Mouse (Mus musculus): ENCODE measurements at regions not wholly inside any gene's neighbourhood (a gene's known extent, or its start where the extent isn't known, plus 50 kb on each side); places are given as distances from the start of the nearest gene placed in this dataset.
"Not testable (repeated sequence)": the region's sequence is repeated elsewhere in the genome, so short reads cannot be mapped to it uniquely, and the experiment has no call there.

DNA sequence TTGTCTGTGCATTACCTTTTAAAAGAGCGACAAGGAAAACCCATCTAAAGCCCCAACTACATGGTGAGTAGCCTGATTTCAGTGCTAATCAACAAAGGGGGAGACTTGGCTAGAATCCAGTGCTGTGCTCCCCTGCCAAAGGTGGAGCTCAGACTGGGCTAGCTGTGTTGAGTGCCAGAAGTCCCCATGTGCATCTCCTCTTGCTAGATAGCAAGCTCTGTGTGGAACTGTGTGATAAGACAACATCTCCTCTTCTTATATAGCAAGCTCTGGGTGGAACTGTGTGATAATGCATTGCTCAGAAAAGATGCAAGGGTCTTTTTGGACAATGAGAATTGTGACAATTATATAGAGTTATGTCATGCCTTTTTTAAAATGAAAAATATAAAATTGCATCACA is 741.4 kb downstream of the Adam6a start:
- WGBS: 80% methylated on average over 1 of the region's 1 CpGs
- DNase-seq (ENCODE audit: low read depth, low spot score): no peak

DNA sequence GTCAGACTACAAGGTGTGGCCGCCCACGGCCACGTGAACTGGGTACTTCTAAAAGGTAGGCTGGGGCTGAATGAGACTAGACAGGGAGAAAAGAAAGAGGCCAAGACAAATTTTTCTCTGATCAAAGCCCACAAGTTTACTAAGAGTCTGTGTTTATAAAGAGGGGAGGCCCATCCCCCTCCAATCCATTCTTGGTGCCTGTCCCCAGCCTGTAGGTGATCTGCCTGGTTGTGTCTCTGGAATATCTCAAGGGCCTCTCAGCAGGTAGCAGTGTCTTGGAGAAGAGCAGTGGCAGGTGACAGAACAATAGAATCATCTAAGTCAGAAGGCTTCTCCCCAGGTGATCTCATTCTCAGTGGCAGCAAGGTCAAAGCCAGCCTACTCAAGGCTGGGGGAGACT is 743.3 kb downstream of the Adam6a start:
- 83% methylated on average over 3 of the region's 3 CpGs for WGBS

DNA sequence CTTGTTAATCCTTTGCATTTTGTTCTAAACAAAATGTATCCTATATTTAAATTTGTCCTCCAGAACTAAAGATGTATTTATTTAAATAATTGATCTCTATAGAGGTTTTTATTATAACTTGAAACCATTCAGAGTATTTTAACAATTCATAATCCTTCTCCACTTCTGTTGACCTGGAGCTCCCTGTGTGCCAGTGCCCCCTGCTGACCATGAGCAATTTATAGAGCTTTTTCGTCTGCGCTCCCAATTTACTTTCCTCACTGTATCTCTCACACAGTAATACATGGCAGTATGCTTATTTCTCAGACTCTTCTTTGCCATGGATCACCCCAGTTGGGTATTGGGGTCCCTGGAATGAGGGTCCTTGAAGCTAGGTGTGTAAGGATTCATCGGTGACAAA is 747.4 kb downstream of the Adam6a start:
- WGBS: 85% methylated on average over 3 of the region's 3 CpGs
- DNase-seq (ENCODE audit: low read depth, low spot score): no peak

More for the DNA sequence above, 743.3 kb downstream of the Adam6a start:
- no peak for DNase-seq (ENCODE audit: low read depth, low spot score)

DNA sequence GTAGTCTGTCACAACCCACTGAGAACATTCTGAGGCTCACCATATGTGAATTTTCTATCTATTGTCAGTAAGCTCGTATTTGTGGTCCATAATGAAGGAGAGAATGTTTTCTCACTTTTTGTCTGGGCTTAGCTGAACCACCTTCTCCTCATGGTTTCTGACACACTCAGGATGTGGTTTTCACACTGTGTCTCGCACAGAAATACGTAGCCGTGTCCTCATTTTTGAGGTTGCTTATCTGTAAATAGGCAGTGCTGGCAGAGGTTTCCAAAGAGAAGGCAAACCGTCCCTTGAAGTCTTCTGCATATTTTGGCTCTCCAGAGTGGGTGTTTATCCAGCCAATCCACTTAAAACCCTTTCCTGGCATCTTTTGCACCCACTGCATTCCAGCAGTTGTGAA is 756.1 kb downstream of the Adam6a start:
- no peak for DNase-seq (ENCODE audit: low read depth, low spot score)
- 65% methylated on average over 5 of the region's 5 CpGs for WGBS

DNA sequence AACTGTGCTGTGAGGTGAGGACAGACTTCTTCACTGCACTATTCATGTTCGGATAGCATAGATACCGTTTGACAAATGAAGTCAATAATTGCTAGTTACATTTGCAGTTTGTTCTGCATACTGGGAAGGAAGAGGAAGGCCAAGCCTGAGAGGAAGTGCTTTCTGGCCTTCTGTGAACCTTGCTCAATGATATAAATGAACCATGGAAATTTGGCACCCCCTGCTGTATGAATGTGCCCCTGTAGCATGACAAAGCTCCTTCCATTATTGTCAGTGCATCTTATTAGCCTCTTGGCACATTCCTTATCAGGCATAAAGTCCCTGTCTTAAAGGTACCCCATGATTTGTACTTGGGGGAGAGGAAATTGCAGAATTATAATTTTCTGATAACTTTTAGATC is 758.0 kb downstream of the Adam6a start:
- no peak for DNase-seq (ENCODE audit: low read depth, low spot score)
- WGBS: 85% methylated on average over 2 of the region's 2 CpGs

DNA sequence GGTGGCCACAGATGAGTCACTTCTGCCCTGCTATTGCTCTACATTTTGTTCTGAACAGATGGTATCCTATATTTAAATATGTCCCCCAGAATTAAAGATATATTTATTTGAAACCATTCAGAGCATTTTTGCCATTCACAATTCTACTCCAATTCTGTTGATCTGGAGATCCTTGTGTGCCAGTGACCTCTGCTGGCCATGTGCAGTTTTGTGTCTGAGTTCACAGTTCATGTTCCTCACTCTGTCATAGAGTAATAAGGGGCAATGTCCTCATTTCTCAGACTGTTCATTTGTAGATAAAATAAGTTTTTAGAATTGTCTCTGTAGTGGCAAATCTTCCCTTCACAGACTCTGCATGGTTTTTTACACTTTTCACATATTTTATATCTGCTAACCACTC is 788.8 kb downstream of the Adam6a start:
- DNase-seq (ENCODE audit: low read depth, low spot score): no peak

DNA sequence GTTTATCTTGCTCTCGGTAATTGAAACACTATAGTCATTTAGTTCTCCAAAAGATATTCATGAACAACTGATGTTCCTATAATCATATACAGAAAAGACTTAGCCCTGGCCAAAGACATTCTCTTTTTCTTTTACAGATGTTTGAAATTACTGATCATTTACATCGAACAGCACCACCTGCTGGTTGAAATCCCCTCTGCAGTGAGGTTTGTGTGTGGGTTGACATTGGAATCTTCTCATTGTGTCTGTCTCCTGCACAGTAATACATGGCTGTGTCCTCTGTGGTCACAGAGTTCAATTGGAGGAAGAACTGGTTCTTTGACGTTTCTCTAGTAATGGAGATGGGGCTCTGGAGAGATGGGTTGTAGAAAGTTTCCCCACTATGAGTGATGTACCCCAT is 822.6 kb downstream of the Adam6a start:
- 50% methylated on average over 3 of the region's 3 CpGs for WGBS
- DNase-seq (ENCODE audit: low read depth, low spot score): no peak

DNA sequence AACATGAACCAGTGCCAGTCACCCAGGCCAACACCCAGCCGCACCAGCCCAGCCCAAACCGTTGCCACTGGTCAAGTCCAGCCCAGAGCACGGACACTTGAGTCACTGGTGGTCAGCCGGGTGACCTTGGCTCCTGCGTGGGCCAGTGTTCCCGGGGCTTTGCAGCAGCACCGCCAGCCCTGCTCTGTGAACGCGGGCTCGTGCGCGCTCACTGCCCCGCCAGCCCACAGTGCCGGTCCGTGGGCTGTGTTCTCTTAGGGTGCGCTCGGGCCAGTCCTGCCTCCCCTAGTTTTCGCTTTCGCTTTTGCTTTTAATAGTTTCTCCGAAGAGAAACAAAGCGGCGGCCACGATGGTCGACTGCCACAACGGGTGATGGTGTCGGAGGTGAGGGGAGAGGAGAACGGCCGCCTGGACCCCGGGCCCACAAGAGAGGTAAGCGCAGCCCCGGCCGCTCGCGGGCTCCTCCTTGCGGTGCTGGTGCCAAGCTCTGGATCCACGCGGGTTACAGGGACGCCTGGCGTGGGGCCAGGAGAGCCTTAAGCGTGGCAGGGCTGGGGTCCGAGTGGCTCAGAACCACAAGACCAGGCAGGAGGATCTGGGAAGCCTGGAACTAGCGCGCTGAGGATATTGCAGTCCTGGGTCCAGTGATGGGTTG is 835.1 kb downstream of the Adam6a start:
- WGBS: 18% methylated on average over 37 of the region's 43 CpGs

DNA sequence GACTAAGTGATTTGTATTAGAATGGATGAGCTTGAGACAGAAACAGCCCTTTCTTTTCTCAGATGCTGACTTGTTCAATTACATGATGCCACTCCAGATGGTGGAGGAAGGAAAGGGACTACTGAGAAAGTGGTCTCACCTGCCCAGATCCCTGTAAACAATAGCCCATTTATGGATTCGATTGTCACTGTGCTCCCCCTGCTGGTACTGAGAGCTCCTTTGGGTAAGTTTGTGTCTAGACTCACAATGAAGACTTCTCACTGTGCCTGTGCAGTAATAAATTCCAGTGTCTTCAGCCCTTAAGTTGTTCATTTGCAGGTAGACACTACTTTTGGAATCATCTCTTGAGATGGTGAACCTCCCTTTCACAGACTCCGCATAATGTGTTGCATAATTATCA is 847.7 kb downstream of the Adam6a start:
- no peak for DNase-seq (ENCODE audit: low read depth, low spot score)
- 81% methylated on average over 2 of the region's 2 CpGs for WGBS

More for the DNA sequence above, 835.1 kb downstream of the Adam6a start:
- peak; percentile 7 for DNase-seq (ENCODE audit: low read depth, low spot score)

DNA sequence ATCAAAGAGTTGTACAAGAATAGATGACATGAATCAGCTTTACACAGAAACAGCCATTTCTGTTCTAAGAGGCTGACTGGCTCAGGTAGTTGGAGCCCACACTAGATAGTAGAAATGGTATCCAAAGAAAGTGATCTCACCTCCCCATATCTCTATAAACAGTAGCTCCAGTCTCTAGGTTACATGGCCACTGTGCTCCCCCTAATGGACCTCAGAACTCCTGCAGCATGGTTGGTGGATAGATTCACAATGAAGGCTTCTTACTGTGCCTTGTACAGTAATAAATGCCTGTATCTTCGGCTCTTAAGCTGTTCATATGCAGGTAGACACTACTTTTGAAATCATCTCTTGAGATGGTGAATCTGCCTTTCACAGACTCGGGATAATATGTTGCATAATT is 862.5 kb downstream of the Adam6a start:
- 44% methylated on average over 2 of the region's 2 CpGs for WGBS
- DNase-seq (ENCODE audit: low read depth, low spot score): no peak

DNA sequence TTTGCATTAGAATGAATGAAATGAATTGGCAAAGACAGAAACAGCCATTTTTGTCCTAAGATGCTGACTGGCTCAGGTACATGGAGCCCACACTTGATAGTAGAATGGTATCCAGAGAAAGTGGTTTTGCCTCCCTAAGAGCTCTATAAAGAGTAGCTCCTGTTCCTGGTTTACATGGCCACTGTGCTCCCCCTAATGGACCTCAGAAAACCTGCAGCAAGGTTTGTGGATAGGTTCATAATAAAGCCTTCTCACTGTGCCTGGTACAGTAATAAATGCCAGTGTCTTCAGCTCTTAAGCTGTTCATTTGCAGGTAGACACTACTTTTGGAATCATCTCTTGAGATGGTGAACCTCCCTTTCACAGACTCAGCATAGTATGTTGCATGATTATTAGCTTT is 890.8 kb downstream of the Adam6a start:
- no peak for DNase-seq (ENCODE audit: low read depth, low spot score)

DNA sequence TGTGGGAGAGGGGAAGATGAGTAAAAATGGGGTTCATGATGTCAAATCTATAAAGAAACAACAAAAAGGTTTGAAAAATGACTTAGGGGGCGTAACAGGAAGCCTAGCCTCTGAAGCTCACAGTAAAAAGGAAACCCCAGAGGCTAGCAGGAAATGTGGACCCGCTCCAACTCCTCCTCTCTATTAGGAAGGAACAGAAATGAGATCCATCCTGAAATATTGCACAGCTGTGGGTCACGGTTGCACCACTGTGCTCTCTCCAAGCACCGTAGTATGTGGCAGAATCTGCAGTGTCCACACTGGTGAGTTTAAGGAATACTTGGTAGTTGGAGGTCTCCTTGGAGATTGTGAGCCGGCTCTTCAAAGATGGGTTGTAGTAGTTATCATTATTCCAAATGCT is 918.3 kb downstream of the Adam6a start:
- 72% methylated on average over 5 of the region's 5 CpGs for WGBS

DNA sequence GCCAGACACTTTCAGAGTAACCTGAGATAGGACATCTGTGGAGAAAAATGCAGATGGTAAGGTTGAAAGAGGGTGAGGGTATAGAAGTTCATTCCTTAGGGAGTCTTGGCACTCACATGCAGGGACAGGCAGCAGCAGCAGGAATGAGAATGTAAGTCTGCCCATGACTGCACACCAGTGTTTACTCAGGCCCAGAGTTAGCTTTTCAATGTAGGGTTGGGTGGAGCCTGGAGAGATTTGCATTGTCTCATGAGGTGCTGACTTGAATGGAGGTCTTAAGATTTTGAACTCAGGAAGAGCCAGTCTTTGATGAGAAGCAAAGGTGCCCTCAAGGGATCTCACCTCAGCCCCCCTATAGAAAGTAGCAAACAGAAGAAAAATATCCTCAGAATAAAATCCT is 918.9 kb downstream of the Adam6a start:
- no peak for DNase-seq (ENCODE audit: low read depth, low spot score)

More for the DNA sequence above, 918.3 kb downstream of the Adam6a start:
- DNase-seq (ENCODE audit: low read depth, low spot score): no peak

DNA sequence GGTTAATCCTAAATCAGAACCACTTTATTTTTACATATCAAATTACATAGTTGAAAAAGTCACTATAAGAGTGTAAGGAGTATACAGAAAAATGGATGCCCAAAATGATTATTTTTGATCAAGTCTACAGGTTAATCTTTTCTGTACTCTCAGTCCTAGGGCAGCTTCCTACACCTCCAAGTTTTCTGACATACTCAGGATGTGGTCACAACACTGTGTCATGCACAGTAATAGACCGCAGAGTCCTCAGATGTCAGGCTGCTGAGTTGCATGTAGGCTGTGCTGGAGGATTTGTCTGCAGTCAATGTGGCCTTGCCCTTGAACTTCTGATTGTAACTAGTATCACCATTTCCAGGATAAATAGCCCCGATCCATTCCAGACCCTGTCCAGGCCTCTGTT is 925.1 kb downstream of the Adam6a start:
- WGBS: 92% methylated on average over 2 of the region's 2 CpGs
- no peak for DNase-seq (ENCODE audit: low read depth, low spot score)

DNA sequence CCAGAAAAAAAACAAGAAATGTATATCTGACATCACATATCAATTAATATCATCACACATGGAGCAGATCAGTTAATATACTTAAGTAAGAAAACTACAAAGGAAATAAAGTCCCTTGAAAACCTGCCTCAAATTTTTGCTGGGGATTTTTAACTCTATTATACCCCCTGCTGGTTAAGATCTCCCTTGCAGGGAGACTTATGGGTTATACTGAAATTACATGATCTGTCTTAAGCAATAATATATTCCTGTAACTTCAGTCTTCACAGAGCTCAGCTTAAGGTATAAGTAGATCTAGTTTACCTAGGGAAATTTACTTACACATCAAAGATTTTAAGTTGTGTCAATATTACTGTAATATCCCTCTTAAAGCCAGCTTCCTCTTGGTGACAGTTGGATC is 929.0 kb downstream of the Adam6a start:
- DNase-seq (ENCODE audit: low read depth, low spot score): not testable (repeated sequence)

DNA sequence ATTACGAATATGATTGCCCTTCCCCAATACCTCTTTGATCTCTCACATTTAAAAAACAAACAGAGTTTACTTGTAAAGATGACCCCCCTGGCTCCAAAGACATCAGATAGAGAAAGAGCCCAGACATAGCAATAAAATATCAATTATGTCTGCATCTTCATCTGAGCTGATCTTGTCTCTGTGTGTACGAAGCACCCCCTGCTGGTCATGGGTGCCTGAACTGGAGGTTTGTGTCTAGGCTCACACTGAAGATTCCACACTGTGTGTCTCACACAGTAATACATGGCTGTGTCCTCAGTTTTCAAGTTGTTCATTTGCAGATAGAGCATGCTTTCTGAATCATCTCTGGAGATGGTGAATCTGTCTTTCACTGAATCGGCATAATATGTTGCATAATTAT is 935.0 kb downstream of the Adam6a start:
- no peak for DNase-seq (ENCODE audit: low read depth, low spot score)
- 74% methylated on average over 3 of the region's 3 CpGs for WGBS

DNA sequence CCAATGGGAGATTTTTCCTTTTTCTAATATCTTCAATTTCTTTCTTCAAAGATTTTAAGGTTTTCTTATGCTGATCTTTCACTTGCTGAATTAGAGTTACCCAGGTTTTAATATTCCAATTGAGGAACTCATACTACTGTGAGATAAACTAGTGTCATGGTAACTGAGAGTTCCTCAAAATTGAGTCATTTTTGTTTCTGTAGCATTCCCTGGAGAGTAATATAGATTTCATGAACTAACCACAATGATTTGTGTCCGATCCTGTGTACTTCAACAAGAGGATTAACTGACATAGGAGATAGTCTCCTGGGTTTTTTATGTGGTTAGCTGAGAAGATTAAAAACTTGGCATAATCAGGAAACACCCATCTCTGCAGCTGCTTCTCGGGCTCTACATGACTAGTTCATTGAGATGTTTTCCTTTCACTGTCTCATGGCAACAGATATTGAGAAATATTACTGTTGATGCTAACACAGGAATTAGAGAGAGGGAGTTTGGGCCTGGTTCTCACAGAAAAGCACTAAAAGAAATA is 949.9 kb downstream of the Adam6a start:
- DNase-seq (ENCODE audit: low read depth, low spot score): not testable (repeated sequence)
- 52% methylated on average over 2 of the region's 2 CpGs for WGBS

DNA sequence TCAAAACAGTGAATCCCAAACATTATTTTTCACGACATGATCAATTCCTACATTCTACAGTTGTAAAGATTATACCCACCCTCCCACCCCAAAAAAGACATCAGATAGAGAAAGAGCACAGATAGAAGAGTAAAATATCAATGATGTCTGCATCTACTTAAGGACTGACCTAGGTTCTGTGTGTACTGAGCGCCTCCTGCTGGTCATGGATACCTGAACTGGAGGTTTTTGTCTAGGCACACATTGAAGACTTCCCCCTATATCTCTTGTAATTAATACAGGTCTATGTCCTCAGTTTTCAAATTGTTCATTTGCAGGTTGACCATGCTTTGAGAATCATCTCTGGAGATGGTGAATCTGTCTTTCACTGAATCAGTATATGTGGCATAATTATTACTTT is 952.0 kb downstream of the Adam6a start:
- 49% methylated on average over 2 of the region's 2 CpGs for WGBS
- DNase-seq (ENCODE audit: low read depth, low spot score): no peak

DNA sequence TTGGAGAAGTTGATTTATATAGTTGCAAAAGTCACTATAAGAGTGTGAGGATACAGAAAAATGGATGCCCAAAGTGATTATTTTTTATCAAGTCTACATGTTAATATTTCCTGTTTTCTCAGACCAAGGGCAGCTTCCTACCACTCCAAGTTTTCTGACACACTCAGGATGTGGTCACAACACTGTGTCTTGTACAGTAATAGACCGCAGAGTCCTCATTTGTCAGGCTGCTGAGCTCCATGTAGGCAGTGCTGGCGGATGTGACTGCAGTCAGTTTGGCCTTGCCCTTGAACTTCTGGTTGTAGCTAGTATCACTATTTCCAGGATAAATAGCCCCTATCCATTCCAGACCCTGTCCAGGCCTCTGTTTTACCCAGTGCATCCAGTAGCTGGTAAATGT is 969.4 kb downstream of the Adam6a start:
- 81% methylated on average over 2 of the region's 2 CpGs for whole genome bisulfite sequencing
- no peak for DNase-seq (ENCODE audit: low read depth, low spot score)

DNA sequence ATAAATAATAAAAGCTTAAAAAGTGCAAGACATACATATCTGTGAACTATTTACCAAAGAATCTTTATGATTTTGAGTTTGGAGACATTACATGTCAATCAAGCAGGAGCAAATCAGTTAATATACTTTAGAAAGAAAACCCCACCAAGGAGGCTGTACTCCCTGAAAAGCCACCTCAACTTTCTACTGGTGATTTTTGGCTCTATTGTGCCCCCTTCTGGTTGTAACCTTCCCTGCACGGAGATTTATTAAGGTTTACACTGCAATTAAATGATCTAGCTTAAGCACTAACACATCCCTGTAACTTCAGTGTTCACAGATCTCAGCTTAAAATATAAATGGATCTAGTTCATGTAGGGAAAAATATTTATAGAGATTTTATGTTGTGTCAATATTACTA is 998.4 kb downstream of the Adam6a start:
- 44% methylated on average over 1 of the region's 1 CpGs for WGBS

DNA sequence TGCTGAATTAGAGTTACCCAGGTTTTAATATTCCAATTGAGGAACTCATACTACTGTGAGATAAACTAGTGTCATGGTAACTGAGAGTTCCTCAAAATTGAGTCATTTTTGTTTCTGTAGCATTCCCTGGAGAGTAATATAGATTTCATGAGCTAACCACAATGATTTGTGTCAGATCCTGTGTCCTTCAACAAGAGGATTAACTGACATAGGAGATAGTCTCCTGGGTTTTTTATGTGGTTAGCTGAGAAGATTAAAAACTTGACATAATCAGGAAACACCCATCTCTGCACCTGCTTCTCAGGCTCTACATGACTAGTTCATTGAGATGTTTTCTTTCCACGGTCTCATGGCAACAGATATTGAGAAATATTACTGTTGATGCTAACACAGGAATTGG is 1001.2 kb downstream of the Adam6a start:
- not testable (repeated sequence) for DNase-seq (ENCODE audit: low read depth, low spot score)
- WGBS: 38% methylated on average over 1 of the region's 1 CpGs

More for the DNA sequence above, 998.4 kb downstream of the Adam6a start:
- DNase-seq (ENCODE audit: low read depth, low spot score): not testable (repeated sequence)

DNA sequence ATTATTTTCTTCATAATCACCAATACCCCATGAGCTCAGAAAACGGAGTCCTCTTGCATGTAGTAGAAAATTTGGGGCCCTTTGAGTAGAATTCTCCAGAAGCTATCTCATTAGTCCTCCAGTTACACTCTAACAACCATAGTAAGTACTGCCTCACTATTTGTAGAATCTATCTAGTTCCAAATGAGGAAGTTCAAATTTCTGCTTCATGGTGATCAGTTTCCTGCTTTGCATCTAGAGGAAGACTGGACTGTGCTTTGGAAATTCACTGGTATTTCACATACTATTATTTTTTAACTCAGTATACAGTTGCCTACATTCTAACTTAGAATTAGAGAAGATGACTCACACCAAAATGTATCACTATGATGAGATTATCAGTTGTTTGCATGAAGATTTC is 1018.7 kb downstream of the Adam6a start:
- no peak for DNase-seq (ENCODE audit: low read depth, low spot score)
- 70% methylated on average over 1 of the region's 1 CpGs for WGBS
